Mouse (Mus musculus) heart, postnatal 0 days (tissue): ENCODE data around the gene Ablim1.

Experiments used
- CTCF ChIP-seq: IDR thresholded peaks from 2 replicates; pipeline ENCODE4 v1.5.1; 2016; ENCODE audit warnings: antibody characterized with exemption, control low read depth, low read depth
- EP300 ChIP-seq: IDR thresholded peaks from 2 replicates; pipeline ENCODE4 v1.6.1; 2016; ENCODE audit warnings: antibody characterized with exemption, low read depth

DNA sequence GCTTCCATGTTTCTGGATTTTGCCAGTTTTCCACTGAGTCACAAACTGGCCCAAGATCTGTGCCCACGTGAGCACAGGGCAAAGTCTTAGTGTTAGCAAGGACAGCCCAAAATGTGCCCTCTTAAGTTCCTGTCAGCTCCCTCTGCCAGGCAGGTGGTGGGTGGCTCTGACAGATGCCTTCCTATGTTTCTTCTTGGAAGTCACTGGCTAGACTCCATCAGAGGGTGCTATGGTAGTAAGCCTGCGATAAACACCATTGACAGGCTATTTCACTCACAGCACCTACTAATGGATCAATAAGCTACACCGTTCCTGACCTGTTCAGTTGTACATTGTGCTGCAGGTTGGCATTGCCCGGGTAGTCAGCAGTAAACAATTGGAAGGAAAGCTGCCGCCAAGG, 147.0 kb downstream of the Ablim1 start:
- no peak for TF ChIP-seq CTCF
- no peak for TF ChIP-seq EP300
